Comparison of ENCODE assay signal across 17 mouse cellular contexts in the genomic region with DNA sequence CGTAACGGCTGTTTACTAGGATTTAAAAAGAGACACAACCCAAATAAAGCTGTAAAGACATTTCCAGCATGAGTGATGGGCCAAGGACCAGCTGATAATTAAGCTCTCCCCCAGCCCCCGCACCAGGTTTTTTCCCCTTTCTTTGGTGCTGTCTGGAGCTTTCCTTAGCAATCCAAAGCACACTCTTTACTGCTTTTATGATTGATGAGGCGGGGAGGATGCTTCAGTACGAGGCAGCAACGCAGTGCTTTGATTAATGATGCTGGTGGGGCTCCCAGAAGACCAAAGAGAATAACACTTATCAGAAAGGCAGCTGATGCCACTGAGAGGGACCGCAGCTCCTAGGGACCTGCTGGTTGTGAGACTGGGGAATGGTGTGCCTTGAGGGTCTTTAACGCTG.
DNase-seq lines count a peak whose midpoint lies in the region; ATAC-seq lines count a peak whose summit lies in the region.
"Had no signal": no experiment of that assay in that cellular context is flagged by ENCODE, and none has a peak within 500 bp of the region (broad histone marks: within the 10 kb centered on the region; RNA-seq: fewer than 3 reads in every experiment).

No protein-coding gene starts in this region.

- H3K27me3 ChIP-seq in forebrain, embryonic 13.5 days: no peaks in the 10 kb centered on the region
- H3K27me3 ChIP-seq in forebrain, embryonic 11.5 days (ENCODE audit: control insufficient read depth, insufficient read depth, low read length): no peaks in the 10 kb centered on the region
- no peaks in the 10 kb centered on the region for H3K27me3 ChIP-seq in midbrain, embryonic 15.5 days (replicated peaks)
- no peaks in the 10 kb centered on the region for H3K27me3 ChIP-seq in midbrain, embryonic 11.5 days (ENCODE audit: control insufficient read depth, insufficient read depth, low read length)
- H3K27me3 ChIP-seq in hindbrain, embryonic 16.5 days (replicated peaks; ENCODE audit: control insufficient read depth, insufficient read depth, low read length): no peaks in the 10 kb centered on the region
- H3K27me3 ChIP-seq in neural tube, embryonic 14.5 days (ENCODE audit: control insufficient read depth, insufficient read depth, low read length): no peaks in the 10 kb centered on the region
- H3K27me3 ChIP-seq: Patski had no signal

- no peaks in the 10 kb centered on the region for H3K36me3 ChIP-seq in forebrain, embryonic 13.5 days (ENCODE audit: poor library complexity, severe bottlenecking)
- no peaks in the 10 kb centered on the region for H3K36me3 ChIP-seq in forebrain, embryonic 11.5 days (ENCODE audit: control insufficient read depth, insufficient read depth, low read length)
- H3K36me3 ChIP-seq in midbrain, embryonic 15.5 days (replicated peaks): no peaks in the 10 kb centered on the region
- no peaks in the 10 kb centered on the region for H3K36me3 ChIP-seq in midbrain, embryonic 11.5 days (ENCODE audit: control insufficient read depth, insufficient read depth, low read length)
- no peaks in the 10 kb centered on the region for H3K36me3 ChIP-seq in hindbrain, embryonic 16.5 days (ENCODE audit: control insufficient read depth, insufficient read depth, low read length)
- no peaks in the 10 kb centered on the region for H3K36me3 ChIP-seq in neural tube, embryonic 14.5 days (ENCODE audit: control insufficient read depth, insufficient read depth, low read length)

- peaks cover 7% of the 10 kb centered on the region; the same call in 1 of the 2 replicates for H3K4me1 ChIP-seq in forebrain, embryonic 13.5 days
- H3K4me1 ChIP-seq in forebrain, embryonic 11.5 days (replicated peaks; ENCODE audit: control insufficient read depth, insufficient read depth, low read length): no peaks in the 10 kb centered on the region
- 0 out of 2 replicates have a peak, but pooled peaks cover 5% of the 10 kb centered on the region for H3K4me1 ChIP-seq in midbrain, embryonic 15.5 days
- no peaks in the 10 kb centered on the region for H3K4me1 ChIP-seq in midbrain, embryonic 11.5 days (ENCODE audit: control insufficient read depth, insufficient read depth, low read length)
- H3K4me1 ChIP-seq in hindbrain, embryonic 16.5 days (ENCODE audit: control insufficient read depth, insufficient read depth, low read depth, low read length): peaks cover 3% of the 10 kb centered on the region; the same call in 1 of the 2 replicates
- peaks cover 3% of the 10 kb centered on the region; the same call in 1 of the 2 replicates for H3K4me1 ChIP-seq in neural tube, embryonic 14.5 days (ENCODE audit: control insufficient read depth, insufficient read depth, low read length)

- no peak overlapping the region for H3K9ac ChIP-seq in forebrain, embryonic 13.5 days
- H3K9ac ChIP-seq in forebrain, embryonic 11.5 days (ENCODE audit: low read length): no peak overlapping the region
- no peak overlapping the region for H3K9ac ChIP-seq in midbrain, embryonic 15.5 days
- no peak overlapping the region for H3K9ac ChIP-seq in midbrain, embryonic 11.5 days (ENCODE audit: low read length)
- H3K9ac ChIP-seq in hindbrain, embryonic 16.5 days (ENCODE audit: low read depth, low read length): no peak overlapping the region
- no peak overlapping the region for H3K9ac ChIP-seq in neural tube, embryonic 14.5 days (replicated peaks; ENCODE audit: low read depth, low read length)

- intact Hi-C loops in left cerebral cortex, postnatal 10 days (cut with DNase I): no loop called here

- H3K4me3 ChIP-seq in forebrain, embryonic 13.5 days: no peak overlapping the region
- no peak overlapping the region for H3K4me3 ChIP-seq in forebrain, embryonic 11.5 days (ENCODE audit: low read depth, low read length)
- H3K4me3 ChIP-seq in midbrain, embryonic 15.5 days: no peak overlapping the region
- no peak overlapping the region for H3K4me3 ChIP-seq in midbrain, embryonic 11.5 days (ENCODE audit: low read depth, low read length)
- no peak overlapping the region for H3K4me3 ChIP-seq in hindbrain, embryonic 16.5 days (ENCODE audit: low read length)
- no peak overlapping the region for H3K4me3 ChIP-seq in neural tube, embryonic 14.5 days (ENCODE audit: low read depth, low read length)
- H3K4me3 ChIP-seq: gastrocnemius, adult 2 months had no signal

- ATAC-seq in forebrain, embryonic 13.5 days: peak; percentile 45; the same call in 1 of the 2 replicates
- ATAC-seq in forebrain, embryonic 11.5 days (replicated peaks; ENCODE audit: low FRiP score): no peak
- no peak for ATAC-seq in midbrain, embryonic 15.5 days (replicated peaks)
- no peak for ATAC-seq in midbrain, embryonic 11.5 days (ENCODE audit: low FRiP score)
- ATAC-seq in hindbrain, embryonic 16.5 days: peak; percentile 74
- ATAC-seq in neural tube, embryonic 14.5 days (ENCODE audit: low read depth): peak; percentile 86
- ATAC-seq: intestine, embryonic 16.5 days; Patski had no signal

- 49% methylated on average over 8 of the region's 8 CpGs for WGBS in forebrain, embryonic 13.5 days
- WGBS in forebrain, embryonic 11.5 days: 77% methylated on average over 8 of the region's 8 CpGs
- WGBS in midbrain, embryonic 15.5 days: 51% methylated on average over 8 of the region's 8 CpGs
- WGBS in midbrain, embryonic 11.5 days: 82% methylated on average over 8 of the region's 8 CpGs
- WGBS in hindbrain, embryonic 16.5 days: 27% methylated on average over 8 of the region's 8 CpGs
- WGBS in neural tube, embryonic 14.5 days: 10% methylated on average over 8 of the region's 8 CpGs

- H3K9me3 ChIP-seq in forebrain, embryonic 13.5 days (replicated peaks): no peaks in the 10 kb centered on the region
- no peaks in the 10 kb centered on the region for H3K9me3 ChIP-seq in forebrain, embryonic 11.5 days (ENCODE audit: control insufficient read depth, low read length)
- H3K9me3 ChIP-seq in midbrain, embryonic 15.5 days: no peaks in the 10 kb centered on the region
- H3K9me3 ChIP-seq in midbrain, embryonic 11.5 days (ENCODE audit: control insufficient read depth, low read length): no peaks in the 10 kb centered on the region
- H3K9me3 ChIP-seq in hindbrain, embryonic 16.5 days (ENCODE audit: control insufficient read depth, low read length): no peaks in the 10 kb centered on the region
- H3K9me3 ChIP-seq in neural tube, embryonic 14.5 days (ENCODE audit: control insufficient read depth, low read length): no peaks in the 10 kb centered on the region

- H3K4me2 ChIP-seq in forebrain, embryonic 13.5 days: no peak overlapping the region
- H3K4me2 ChIP-seq in forebrain, embryonic 11.5 days (ENCODE audit: low read depth, low read length, severe bottlenecking): no peak overlapping the region
- H3K4me2 ChIP-seq in midbrain, embryonic 15.5 days: no peak overlapping the region
- H3K4me2 ChIP-seq in midbrain, embryonic 11.5 days: no peak overlapping the region
- no peak overlapping the region for H3K4me2 ChIP-seq in hindbrain, embryonic 16.5 days (ENCODE audit: low read length)
- H3K4me2 ChIP-seq in neural tube, embryonic 14.5 days (ENCODE audit: low read depth, low read length): 0 out of 2 replicates have a peak overlapping the region, but pooled peaks have one; percentile 14

- H3K27ac ChIP-seq in forebrain, embryonic 13.5 days: no peak overlapping the region
- H3K27ac ChIP-seq in forebrain, embryonic 11.5 days (ENCODE audit: low read depth, low read length): no peak overlapping the region
- H3K27ac ChIP-seq in midbrain, embryonic 15.5 days: 0 out of 2 replicates have a peak overlapping the region, but pooled peaks have one; percentile 1
- no peak overlapping the region for H3K27ac ChIP-seq in midbrain, embryonic 11.5 days (ENCODE audit: low read depth, low read length)
- peak overlapping the region; percentile 14; the same call in 1 of the 2 replicates for H3K27ac ChIP-seq in hindbrain, embryonic 16.5 days (ENCODE audit: low read depth, low read length)
- H3K27ac ChIP-seq in neural tube, embryonic 14.5 days (ENCODE audit: low read depth, low read length): peak overlapping the region; percentile 70
- H3K27ac ChIP-seq: gastrocnemius, adult 2 months; macrophage had no signal

- DNase-seq in forebrain, embryonic 11.5 days (ENCODE audit: low spot score): no peak
- no peak for DNase-seq in midbrain, embryonic 11.5 days (ENCODE audit: low spot score, missing footprints)
- DNase-seq in thymus, postnatal 4 days: no peak
- no peak for DNase-seq in left cerebral cortex, postnatal 10 days (ENCODE audit: extremely low spot score in 1 of 2, low spot score in 2 of 2)
- DNase-seq: cerebellum, adult 9-11 months; gastrocnemius, adult 2 months; heart, postnatal 14 days; kidney, postnatal 25 days; lung, adult 2 months; right cerebral cortex, postnatal 4 days had no signal

Comparison
In these comparisons a context has a peak if more than half of its experiments do, and no peak if none do; other contexts are left out.
1. ATAC-seq: peak in forebrain, embryonic 13.5 days (single experiment), hindbrain, embryonic 16.5 days (single experiment) and neural tube, embryonic 14.5 days (single experiment); none in forebrain, embryonic 11.5 days (single experiment), midbrain, embryonic 15.5 days (single experiment) and midbrain, embryonic 11.5 days (single experiment).
2. H3K27ac ChIP-seq: peak in midbrain, embryonic 15.5 days (single experiment), hindbrain, embryonic 16.5 days (single experiment) and neural tube, embryonic 14.5 days (single experiment); none in forebrain, embryonic 13.5 days (single experiment), forebrain, embryonic 11.5 days (single experiment) and midbrain, embryonic 11.5 days (single experiment).